In the genomic region with DNA sequence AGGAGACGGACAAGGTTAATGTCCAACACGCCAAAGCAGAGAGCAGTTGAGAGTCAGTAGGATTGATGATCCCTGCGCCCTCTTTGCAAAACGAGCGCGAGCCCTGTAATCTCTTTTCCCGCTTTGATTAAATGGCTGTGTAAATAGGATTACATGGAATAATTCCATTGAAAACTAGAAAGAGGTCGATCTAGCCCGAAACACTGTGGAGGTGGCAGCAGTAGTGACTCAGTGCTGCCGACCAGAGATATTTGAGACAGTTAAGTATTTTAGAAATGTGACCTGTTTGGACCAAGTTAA, we compare ENCODE assay signal across 9 mouse cellular contexts. TPM values are rescaled to one million over a fixed set of nuclear protein-coding genes. Genes with fewer than 3 reads are reported as not detected.
DNase-seq lines count a peak whose midpoint lies in the region; ATAC-seq and TF ChIP-seq lines count a peak whose summit lies in the region.
"Had no signal": no experiment of that assay in that cellular context is flagged by ENCODE, and none has a peak within 500 bp of the region (broad histone marks: within the 10 kb centered on the region; RNA-seq: fewer than 3 reads in every experiment).

No protein-coding gene starts in this region.

- no peak for TF ChIP-seq POLR2A in lung, adult 2 months (IDR thresholded peaks at IDR 0.05; ENCODE audit: borderline replicate concordance, extremely low read depth, low read depth, low read length)
- no peak for TF ChIP-seq POLR2A in small intestine, adult 2 months (IDR thresholded peaks at IDR 0.05; ENCODE audit: low read depth, low read length)

- no peak for DNase-seq in lung, adult 2 months
- DNase-seq in lung, postnatal 10 days, result no peak
- DNase-seq in forebrain, embryonic 14.5 days (ENCODE audit: low spot score), result no peak
- DNase-seq in ovary, postnatal 10 days (ENCODE audit: low spot score), result no peak
- no peak for DNase-seq in frontal cortex, postnatal 36 days (ENCODE audit: low spot score in 2 of 2)
- DNase-seq: thymus, postnatal 25 days had no signal

- peak overlapping the region; percentile 94 for H3K4me2 ChIP-seq in forebrain, embryonic 14.5 days (ENCODE audit: low read length)
- peak overlapping the region; percentile 92 for H3K4me2 ChIP-seq in limb, embryonic 15.5 days

- H3K27me3 ChIP-seq in forebrain, embryonic 14.5 days (replicated peaks; ENCODE audit: control insufficient read depth, insufficient read depth, low read length), result peaks cover 5% of the 10 kb centered on the region; the same call in 1 of the 2 replicates
- peaks cover 27% of the 10 kb centered on the region for H3K27me3 ChIP-seq in limb, embryonic 15.5 days
- H3K27me3 ChIP-seq in small intestine, adult 2 months (ENCODE audit: control insufficient read depth, insufficient read depth, low read length), result no peaks in the 10 kb centered on the region

- H3K4me1 ChIP-seq in lung, adult 2 months (ENCODE audit: control insufficient read depth, insufficient read depth, low read length), result peaks cover 18% of the 10 kb centered on the region
- H3K4me1 ChIP-seq in forebrain, embryonic 14.5 days (ENCODE audit: control insufficient read depth, insufficient read depth, low read length), result peaks cover 27% of the 10 kb centered on the region
- H3K4me1 ChIP-seq in limb, embryonic 15.5 days, result peaks cover 31% of the 10 kb centered on the region
- H3K4me1 ChIP-seq in small intestine, adult 2 months (ENCODE audit: control insufficient read depth, insufficient read depth, insufficient read length, low read length), result peaks cover 6% of the 10 kb centered on the region; the same call in 1 of the 2 replicates

- no peaks in the 10 kb centered on the region for H3K9me3 ChIP-seq in forebrain, embryonic 14.5 days (replicated peaks; ENCODE audit: control insufficient read depth, low read length)
- no peaks in the 10 kb centered on the region for H3K9me3 ChIP-seq in limb, embryonic 15.5 days

- TF ChIP-seq CTCF in lung, adult 2 months (IDR thresholded peaks at IDR 0.05; ENCODE audit: insufficient read depth, low read length), result no peak
- no peak for TF ChIP-seq CTCF in small intestine, adult 2 months (IDR thresholded peaks at IDR 0.05; ENCODE audit: extremely low read depth, insufficient read length, insufficient replicate concordance, low read depth, low read length)

- H3K27ac ChIP-seq in forebrain, embryonic 14.5 days (ENCODE audit: low read depth, low read length), result no peak overlapping the region
- no peak overlapping the region for H3K27ac ChIP-seq in limb, embryonic 15.5 days
- H3K27ac ChIP-seq in small intestine, adult 2 months (ENCODE audit: insufficient read depth, low read depth, low read length), result peak overlapping the region; percentile 77

- 20% methylated on average over 10 of the region's 10 CpGs for WGBS in lung, adult 2 months
- WGBS in forebrain, embryonic 14.5 days, result 5% methylated on average over 10 of the region's 10 CpGs
- 10% methylated on average over 10 of the region's 10 CpGs for WGBS in limb, embryonic 15.5 days
- 4% methylated on average over 10 of the region's 10 CpGs for WGBS in small intestine, adult 2 months

- no peaks in the 10 kb centered on the region for H3K36me3 ChIP-seq in forebrain, embryonic 14.5 days (ENCODE audit: control insufficient read depth, insufficient read depth, low read length)
- no peaks in the 10 kb centered on the region for H3K36me3 ChIP-seq in limb, embryonic 15.5 days
- peaks cover 10% of the 10 kb centered on the region for H3K36me3 ChIP-seq in small intestine, adult 2 months (ENCODE audit: control insufficient read depth, insufficient read depth, low read length)

- H3K4me3 ChIP-seq in lung, adult 2 months (replicated peaks; ENCODE audit: extremely low read depth, low read depth, low read length), result peak overlapping the region; percentile 64
- peak overlapping the region; percentile 72 for H3K4me3 ChIP-seq in forebrain, embryonic 14.5 days (ENCODE audit: low read depth, low read length)
- H3K4me3 ChIP-seq in limb, embryonic 15.5 days, result peak overlapping the region; percentile 72
- peak overlapping the region; percentile 50 for H3K4me3 ChIP-seq in small intestine, adult 2 months (ENCODE audit: low read depth, low read length)

- H3K9ac ChIP-seq in forebrain, embryonic 14.5 days (ENCODE audit: low read length), result peak overlapping the region; percentile 47; the same call in 1 of the 2 replicates
- H3K9ac ChIP-seq in limb, embryonic 15.5 days, result no peak overlapping the region

- no peak for ATAC-seq in forebrain, embryonic 14.5 days
- no peak for ATAC-seq in limb, embryonic 15.5 days (ENCODE audit: insufficient number of reproducible peaks, low FRiP score, low TSS enrichment, low read depth)
- ATAC-seq in erythroid progenitor cell, adult 5-6 weeks (replicated peaks; ENCODE audit: low FRiP score, poor library complexity, severe bottlenecking), result no peak

RNA-seq across cellular contexts. Expression of a gene that starts 2.3 kb away (rescaled TPM):
- polyA plus RNA-seq in lung, adult 2 months (2012; rRNA removed), result 117 and 119 TPM in 2 replicates
- 59.4 and 83.6 TPM in 2 replicates for polyA plus RNA-seq in forebrain, embryonic 14.5 days (2014; fragmentation: Nextera tagmentation; extraction: Ambion mirVana)
- 34.1 and 34.3 TPM in 2 replicates for polyA plus RNA-seq in limb, embryonic 15.5 days (2015; fragmentation: Nextera tagmentation; extraction: Ambion mirVana)
- 4.9 and 15.2 TPM in 2 replicates for polyA plus RNA-seq in small intestine, adult 2 months (2012; rRNA removed)
- 1.4 and 3.8 TPM in 2 replicates for total RNA-seq in erythroid progenitor cell, adult 5-6 weeks (2015; ENCODE audit: low replicate concordance)
- 1.9 and 4.2 TPM in 2 replicates for total RNA-seq in erythroid progenitor cell, adult 5-6 weeks (2017; ENCODE audit: low replicate concordance)
